ENCODE assay signal across 18 mouse cellular contexts in genomic region chr3:116386886-116387285, GRCm38 (mm10).
"Had no signal": no experiment of that assay in that cellular context is flagged by ENCODE, and none has a peak within 500 bp of the region (broad histone marks: within the 10 kb centered on the region; RNA-seq: fewer than 3 reads in every experiment).

No protein-coding gene starts in this region.

- H3K9ac ChIP-seq: limb, embryonic 13.5 days; neural tube, embryonic 12.5 days; stomach, embryonic 15.5 days had no signal

- H3K27ac ChIP-seq: kidney, postnatal 0 days; limb, embryonic 13.5 days; midbrain, embryonic 10.5 days; neural tube, embryonic 12.5 days; stomach, embryonic 15.5 days had no signal

- H3K4me3 ChIP-seq: limb, embryonic 13.5 days; midbrain, embryonic 10.5 days; neural tube, embryonic 12.5 days; stomach, embryonic 15.5 days had no signal

- H3K4me1 ChIP-seq: midbrain, embryonic 10.5 days had no signal

- H3K4me2 ChIP-seq: limb, embryonic 13.5 days; neural tube, embryonic 12.5 days; stomach, embryonic 15.5 days had no signal

- H3K27me3 ChIP-seq: limb, embryonic 13.5 days; neural tube, embryonic 12.5 days; stomach, embryonic 15.5 days had no signal

- H3K9me3 ChIP-seq: limb, embryonic 13.5 days; midbrain, embryonic 10.5 days; neural tube, embryonic 12.5 days; stomach, embryonic 15.5 days had no signal

- H3K36me3 ChIP-seq: stomach, embryonic 15.5 days had no signal

- DNase-seq: kidney, adult 8-10 months; kidney, postnatal 36 days; layer of hippocampus, adult 9-11 months; layer of hippocampus, postnatal 36 days; left cerebral cortex, postnatal 4 days; lung, adult 18-20 months; lung, postnatal 4 days; midbrain, embryonic 14.5 days; retina, postnatal 1 day; right cerebral cortex, postnatal 4 days; thymus, adult 2 months; thymus, postnatal 25 days had no signal

- ATAC-seq: lung, postnatal 0 days had no signal
